Mouse (Mus musculus) stomach, postnatal 0 days (tissue): Measurements from ENCODE around the gene Slc9a9.

ENCODE experiments used
- CTCF ChIP-seq: IDR thresholded peaks from 2 replicates; pipeline ENCODE4 v1.5.1; 2016; ENCODE audit warnings: antibody characterized with exemption, low read depth, mild to moderate bottlenecking, moderate library complexity
- EP300 ChIP-seq: optimal IDR thresholded peaks from 2 replicates; pipeline ENCODE3; 2016; ENCODE audit warnings: antibody characterized with exemption

DNA sequence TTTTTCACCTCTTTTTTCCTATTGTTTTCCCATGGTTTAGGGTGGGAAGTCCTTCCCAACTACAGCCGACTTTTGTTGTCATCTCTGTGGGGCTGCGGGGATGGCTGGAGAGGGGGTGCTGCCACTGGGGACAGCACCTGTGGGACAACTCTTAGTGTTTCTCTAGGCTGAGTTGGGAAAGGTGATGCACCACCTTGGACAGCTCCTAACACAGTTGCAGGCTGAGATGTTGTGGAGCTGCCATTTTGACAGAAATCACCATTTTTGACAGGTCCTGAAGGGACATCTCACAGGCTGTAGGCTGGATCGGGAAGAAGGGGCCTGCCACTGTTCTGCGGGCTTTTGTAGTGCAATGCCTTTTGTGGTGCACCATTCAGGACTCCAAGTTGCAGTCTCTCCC is 13.4 kb upstream of the Slc9a9 start:
- no peak for TF ChIP-seq EP300
- no peak for TF ChIP-seq CTCF
